Mouse (Mus musculus) kidney, embryonic 16.5 days (tissue): ENCODE data around the gene 2310034C09Rik. TPM values are rescaled to one million over a fixed set of nuclear protein-coding genes. Genes with fewer than 3 reads are reported as not detected.
"Not testable (repeated sequence)": the region's sequence is repeated elsewhere in the genome, so short reads cannot be mapped to it uniquely, and the experiment has no call there.

Experiments used
- ATAC-seq: fragments of 200-750 bp; cut with Nextera tagmentation; 2 replicates; pipeline ENCODE4 v1.8.0; 2017; ENCODE audit warnings: moderate TSS enrichment; ENCODE audit not compliant: low FRiP score, low TSS enrichment
- H3K27ac ChIP-seq: fragments of 300-500 bp; sonication (generic); 2 replicates; pipeline ENCODE4 v1.5.1; 2014; ENCODE audit warnings: low read length
- H3K27me3 ChIP-seq: fragments of 300-500 bp; sonication (generic); 2 replicates; pipeline ENCODE4 v1.6.1; 2014; ENCODE audit warnings: low read length, control low read depth, mixed read lengths; ENCODE audit not compliant: insufficient read depth
- H3K36me3 ChIP-seq: fragments of 300-500 bp; sonication (generic); 2 replicates; pipeline ENCODE4 v1.6.1; 2014; ENCODE audit warnings: low read length, control low read depth, mixed read lengths; ENCODE audit not compliant: insufficient read depth
- H3K4me1 ChIP-seq: fragments of 300-500 bp; sonication (generic); 2 replicates; pipeline ENCODE4 v1.6.1; 2014; ENCODE audit warnings: low read length, control low read depth, mixed read lengths; ENCODE audit not compliant: insufficient read depth
- H3K4me2 ChIP-seq: fragments of 300-500 bp; sonication (generic); replicated peaks from 2 replicates; pipeline ENCODE4 v1.6.1; 2014; ENCODE audit warnings: low read depth, low read length
- H3K4me3 ChIP-seq: fragments of 300-500 bp; sonication (generic); 2 replicates; pipeline ENCODE4 v1.5.1; 2014; ENCODE audit warnings: mild to moderate bottlenecking, low read length
- H3K9ac ChIP-seq: fragments of 300-500 bp; sonication (generic); replicated peaks from 2 replicates; pipeline ENCODE4 v1.6.1; 2014; ENCODE audit warnings: low read length
- H3K9me3 ChIP-seq: fragments of 300-500 bp; sonication (generic); 2 replicates; pipeline ENCODE4 v1.6.1; 2016; ENCODE audit warnings: low read length, control low read depth
- WGBS: fragments of 180-500 bp; shearing (Covaris S2); extraction: QIAGEN DNeasy Blood & Tissue Kit; methylation state at CpG from one replicate; pipeline ENCODE4 v1.1.7; 2014; 5-methylcytosine and 5-hydroxymethylcytosine counted together
- polyA plus RNA-seq: library from polyadenylated mRNA; unstranded; fragments of >200 nt; fragmentation: Nextera tagmentation; extraction: Ambion mirVana; gene quantifications from 2 replicates; pipeline ENCODE4 v1.2.1, GENCODE M21; 2015

The 2310034C09Rik gene
- polyA plus RNA-seq = not detected in 2 replicates

GRCm38 (mm10) chr16:88758547-88758946 is at the start of gene 2310034C09Rik:
Gene 2310034C09Rik, plus strand, starts transcription at chr16:88758847.
- H3K9ac ChIP-seq, H3K4me2 ChIP-seq, H3K4me1 ChIP-seq, ATAC-seq, H3K4me3 ChIP-seq, H3K36me3 ChIP-seq, H3K27me3 ChIP-seq, H3K9me3 ChIP-seq, H3K27ac ChIP-seq: not testable (repeated sequence)
- WGBS = 78% methylated on average over 3 of the region's 3 CpGs

- Histone ChIP-seq H3K27me3 (no peaks in the 10 kb centered on the region), H3K4me1 (no peaks in the 10 kb centered on the region), H3K9ac (no peak overlapping the region), H3K4me2 (no peak overlapping the region), H3K4me3 (no peak overlapping the region), H3K9me3 (no peaks in the 10 kb centered on the region), H3K27ac (no peak overlapping the region), H3K36me3 (no peaks in the 10 kb centered on the region)
- 66% methylated on average over 4 of the region's 4 CpGs for WGBS
- ATAC-seq = no peak
Measured at GRCm38 (mm10) chr16:88710757-88711156, 47.9 kb upstream of the 2310034C09Rik start.

DNA sequence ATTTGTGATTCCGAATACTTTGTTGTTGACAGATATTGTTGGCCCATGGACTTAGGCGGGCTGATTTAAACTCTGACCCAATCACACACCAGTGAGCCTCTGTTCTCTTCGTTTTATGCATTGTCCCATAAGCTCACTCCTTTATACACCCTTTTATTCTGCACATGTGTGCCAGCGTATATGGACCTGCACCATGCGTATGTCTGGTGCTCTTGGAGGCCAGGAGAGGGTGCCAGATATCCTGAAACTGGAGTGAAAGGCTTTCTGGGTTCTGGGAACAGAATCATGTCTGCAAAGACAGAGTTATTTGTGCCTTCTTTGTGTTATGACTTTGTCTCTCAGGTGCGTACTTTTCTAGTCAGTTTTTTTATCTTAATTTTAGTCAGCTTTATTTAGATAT is 47.4 kb upstream of the 2310034C09Rik start:
- H3K4me3 ChIP-seq = no peak overlapping the region
- no peaks in the 10 kb centered on the region for H3K4me1 ChIP-seq
- no peak overlapping the region for H3K9ac ChIP-seq
- no peaks in the 10 kb centered on the region for H3K36me3 ChIP-seq
- no peaks in the 10 kb centered on the region for H3K27me3 ChIP-seq
- WGBS = 81% methylated on average over 6 of the region's 6 CpGs
- no peaks in the 10 kb centered on the region for H3K9me3 ChIP-seq
- no peak overlapping the region for H3K27ac ChIP-seq
- no peak for ATAC-seq
- H3K4me2 ChIP-seq = no peak overlapping the region

- Histone ChIP-seq H3K27me3 (no peaks in the 10 kb centered on the region), H3K9me3 (no peaks in the 10 kb centered on the region; the same call in 1 of the 2 replicates), H3K4me2 (no peak overlapping the region), H3K4me1 (no peaks in the 10 kb centered on the region), H3K36me3 (no peaks in the 10 kb centered on the region), H3K9ac (no peak overlapping the region), H3K27ac (no peak overlapping the region), H3K4me3 (no peak overlapping the region)
- ATAC-seq = no peak
Measured at GRCm38 (mm10) chr16:88716549-88716948, 42.1 kb upstream of the 2310034C09Rik start.

- Histone ChIP-seq H3K9me3 (no peaks in the 10 kb centered on the region; the same call in 1 of the 2 replicates), H3K9ac (no peak overlapping the region), H3K4me1 (no peaks in the 10 kb centered on the region), H3K27ac (no peak overlapping the region), H3K4me2 (no peak overlapping the region), H3K36me3 (no peaks in the 10 kb centered on the region), H3K4me3 (no peak overlapping the region), H3K27me3 (no peaks in the 10 kb centered on the region)
- ATAC-seq = no peak
- 43% methylated on average over 1 of the region's 1 CpGs for WGBS
Measured at GRCm38 (mm10) chr16:88720031-88720430, 38.6 kb upstream of the 2310034C09Rik start.

- 73% methylated on average over 4 of the region's 4 CpGs for WGBS
- H3K27ac ChIP-seq = no peak within 1 kb of the TSS
- no peak for ATAC-seq
Measured at GRCm38 (mm10) chr16:88728812-88729275, 29.8 kb upstream of the 2310034C09Rik start, which contains the start of gene Krtap13-1. Gene Krtap13-1, plus strand, starts transcription at chr16:88728862.

GRCm38 (mm10) chr16:88735391-88735790 is 23.3 kb upstream of the 2310034C09Rik start:
- 75% methylated on average over 2 of the region's 2 CpGs for WGBS
- no peak for ATAC-seq
- no peak overlapping the region for H3K9ac ChIP-seq

More at GRCm38 (mm10) chr16:88728812-88729275, 29.8 kb upstream of the 2310034C09Rik start, which contains the start of gene Krtap13-1:
- H3K4me2 ChIP-seq = no peak within 1 kb of the TSS
- H3K9me3 ChIP-seq = no peaks in the 10 kb centered on the region
- H3K36me3 ChIP-seq = no peaks in the 10 kb centered on the region
- no peaks in the 10 kb centered on the region for H3K4me1 ChIP-seq
- H3K4me3 ChIP-seq = no peak within 1 kb of the TSS
- H3K9ac ChIP-seq = no peak within 1 kb of the TSS
- H3K27me3 ChIP-seq = no peaks in the 10 kb centered on the region

GRCm38 (mm10) chr16:88744750-88745340 is 13.8 kb upstream of the 2310034C09Rik start:
- no peak; the same call in 1 of the 2 replicates for ATAC-seq
- Histone ChIP-seq H3K9ac (no peak overlapping the region), H3K36me3 (no peaks in the 10 kb centered on the region), H3K4me3 (no peak overlapping the region), H3K27me3 (no peaks in the 10 kb centered on the region), H3K4me2 (no peak overlapping the region), H3K4me1 (no peaks in the 10 kb centered on the region), H3K27ac (no peak overlapping the region), H3K9me3 (no peaks in the 10 kb centered on the region)
- WGBS = 60% methylated on average over 4 of the region's 4 CpGs

More at GRCm38 (mm10) chr16:88735391-88735790, 23.3 kb upstream of the 2310034C09Rik start:
- Histone ChIP-seq H3K9me3 (no peaks in the 10 kb centered on the region), H3K27me3 (no peaks in the 10 kb centered on the region), H3K4me3 (no peak overlapping the region), H3K36me3 (no peaks in the 10 kb centered on the region), H3K4me1 (no peaks in the 10 kb centered on the region), H3K4me2 (no peak overlapping the region), H3K27ac (no peak overlapping the region)

DNA sequence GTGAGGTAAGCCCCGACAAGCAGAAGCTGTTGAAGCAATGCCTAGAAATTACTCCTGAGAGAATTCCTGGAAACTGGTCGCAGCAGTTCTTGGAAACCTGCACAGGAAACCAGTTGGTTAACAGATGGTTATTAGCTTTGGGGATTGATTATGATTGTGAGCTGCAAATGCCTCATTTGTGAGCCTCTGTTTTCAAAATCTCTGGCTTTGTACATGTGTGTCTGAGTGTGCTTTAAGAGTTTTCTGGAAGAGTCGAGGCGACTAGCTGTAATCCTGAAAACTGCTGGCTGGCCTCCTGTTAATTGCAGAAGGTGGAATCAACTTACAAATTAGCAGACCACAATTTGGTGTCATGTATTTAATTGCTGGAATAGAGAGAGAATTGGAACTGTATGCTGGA is 10.7 kb upstream of the 2310034C09Rik start:
- Histone ChIP-seq H3K27ac (no peak overlapping the region), H3K36me3 (no peaks in the 10 kb centered on the region), H3K4me3 (no peak overlapping the region), H3K4me2 (no peak overlapping the region), H3K9ac (no peak overlapping the region), H3K9me3 (no peaks in the 10 kb centered on the region), H3K27me3 (no peaks in the 10 kb centered on the region), H3K4me1 (no peaks in the 10 kb centered on the region)
- WGBS = 54% methylated on average over 4 of the region's 4 CpGs
- no peak for ATAC-seq

DNA sequence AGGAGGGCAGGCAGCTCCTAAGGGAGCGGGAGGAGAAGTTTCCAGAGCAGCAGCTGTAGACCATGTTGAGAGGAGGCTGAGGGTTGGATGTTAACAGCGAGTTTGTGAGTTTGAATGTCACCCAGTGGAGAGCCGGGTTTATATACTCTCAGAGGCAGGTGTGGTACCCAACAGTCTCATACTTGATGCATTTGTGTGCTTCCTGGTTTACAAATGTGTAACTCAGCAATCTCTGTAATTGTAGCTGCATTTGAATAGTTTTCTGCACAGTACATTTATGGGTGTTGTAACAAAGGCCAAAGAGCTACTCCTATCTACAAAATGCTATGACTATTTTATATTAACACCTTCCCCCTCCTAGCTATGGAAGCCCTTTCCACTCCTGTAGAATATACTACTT is 7.1 kb upstream of the 2310034C09Rik start, which contains the start of gene Krtap13:
Gene Krtap13 (minus strand): TSS at position 101 of the 400 bp plus-strand sequence.
- not testable (repeated sequence) for H3K4me1 ChIP-seq, H3K9ac ChIP-seq
- 93% methylated on average over 3 of the region's 3 CpGs for WGBS

More for the DNA sequence above, 7.1 kb upstream of the 2310034C09Rik start, which contains the start of gene Krtap13:
- H3K27me3 ChIP-seq, ATAC-seq, H3K27ac ChIP-seq, H3K36me3 ChIP-seq, H3K4me2 ChIP-seq, H3K4me3 ChIP-seq, H3K9me3 ChIP-seq: not testable (repeated sequence)
